Mouse (Mus musculus): ENCODE measurements around the gene Hist3h2a. TPM values are rescaled to one million over a fixed set of nuclear protein-coding genes. Genes with fewer than 3 reads are reported as not detected.

Hist3h2a gene
- polyA plus RNA-seq, 1 experiment from 2014 or later: 20.9 TPM

GRCm38 (mm10) chr11:58955868-58956257 lies 1.4 kb downstream of the Hist3h2a start:
- TF ChIP-seq CTCF (IDR thresholded peaks at IDR 0.05): no peak
- ChIA-PET POLR2A (interaction anchor here (1.5 kb wide), 1 partner anchor 22 kb away, joined by 4 read pairs; the partner anchor contains the start of gene Trim11), CTCF (interaction anchor here (1.2 to 2.7 kb wide), 3 partner anchors 14 to 41 kb away, joined by 3 to 8 read pairs (median 6); partner anchors contain the start of gene Trim11)
- ATAC-seq: no peak
- no peak for DNase-seq (ENCODE audit: low read depth, low spot score)
- no peaks in the 10 kb centered on the region for H3K27me3 ChIP-seq
- in situ Hi-C loops (cut with MboI; ENCODE audit: low pct_unique_long_range_greater_than_20kb): no loop called here

- no peak for DNase-seq (ENCODE audit: low read depth, low spot score)
- in situ Hi-C loops (cut with MboI; ENCODE audit: low pct_unique_long_range_greater_than_20kb): no loop called here
- no peaks in the 10 kb centered on the region for H3K27me3 ChIP-seq
- ChIA-PET CTCF (interaction anchor here (1.5 kb wide), 1 partner anchor 10 kb away, joined by 5 read pairs; no protein-coding TSS in a partner anchor), POLR2A (interaction anchor here (1.5 kb wide), 1 partner anchor 20 kb away, joined by 4 read pairs; the partner anchor contains the start of gene Trim11)
- no peak for ATAC-seq
- TF ChIP-seq CTCF (IDR thresholded peaks at IDR 0.05): no peak
These were observed 2.9 kb downstream of the Hist3h2a start for GRCm38 (mm10) chr11:58957226-58957914.

GRCm38 (mm10) chr11:58958536-58958935 lies 4.1 kb downstream of the Hist3h2a start:
- POLR2A ChIA-PET: no interaction called here
- in situ Hi-C loops (cut with MboI; ENCODE audit: low pct_unique_long_range_greater_than_20kb): no loop called here
- DNase-seq (ENCODE audit: low read depth, low spot score): no peak
- no peaks in the 10 kb centered on the region for H3K27me3 ChIP-seq
- no peak for ATAC-seq
- CTCF ChIA-PET: interaction anchor here (1.1 kb wide), 1 partner anchor 31 kb away, joined by 3 read pairs; no protein-coding TSS in a partner anchor
- TF ChIP-seq CTCF (IDR thresholded peaks at IDR 0.05): no peak

GRCm38 (mm10) chr11:58959186-58959825 lies 4.8 kb downstream of the Hist3h2a start:
- ATAC-seq (no peak), DNase-seq (ENCODE audit: low read depth, low spot score) (no peak)
- H3K27me3 ChIP-seq: no peaks in the 10 kb centered on the region
- ChIA-PET POLR2A (interaction anchor here (0.7 to 1.7 kb wide), 2 partner anchors 10 to 45 kb away, joined by 3 to 4 read pairs; no protein-coding TSS in a partner anchor), CTCF (interaction anchor here (1.0 to 1.3 kb wide), 4 partner anchors 11 to 32 kb away, joined by 3 to 4 read pairs (median 3); partner anchors contain the start of gene Trim11)
- TF ChIP-seq CTCF (IDR thresholded peaks at IDR 0.05): no peak
- in situ Hi-C loops (cut with MboI; ENCODE audit: low pct_unique_long_range_greater_than_20kb): no loop called here

GRCm38 (mm10) chr11:58959921-58960465 lies 5.5 kb downstream of the Hist3h2a start:
- CTCF ChIA-PET: interaction anchor here (0.8 to 1.3 kb wide), 5 partner anchors 10 to 55 kb away, joined by 3 to 4 read pairs (median 3); partner anchors contain the start of gene Trim11
- in situ Hi-C loops (cut with MboI; ENCODE audit: low pct_unique_long_range_greater_than_20kb): no loop called here

GRCm38 (mm10) chr11:58961364-58962177 lies 7.1 kb downstream of the Hist3h2a start:
- ATAC-seq (no peak), DNase-seq (ENCODE audit: low read depth, low spot score) (no peak)
- POLR2A ChIA-PET: interaction anchor here (0.6 kb wide), 2 partner anchors 20 to 655 kb away, joined by 3 read pairs; partner anchors contain the start of gene Zfp692
- CTCF ChIA-PET: interaction anchor here (1.2 kb wide), 1 partner anchor 19 kb away, joined by 3 read pairs; no protein-coding TSS in a partner anchor
- H3K27me3 ChIP-seq: no peaks in the 10 kb centered on the region
- no peak for TF ChIP-seq CTCF (IDR thresholded peaks at IDR 0.05)
- in situ Hi-C loops (cut with MboI; ENCODE audit: low pct_unique_long_range_greater_than_20kb): no loop called here

More at GRCm38 (mm10) chr11:58959921-58960465, 5.5 kb downstream of the Hist3h2a start:
- DNase-seq (ENCODE audit: low read depth, low spot score) (no peak), ATAC-seq (peak; percentile 83)
- POLR2A ChIA-PET: interaction anchor here (0.7 to 1.7 kb wide), 2 partner anchors 9 to 46 kb away, joined by 3 to 4 read pairs; no protein-coding TSS in a partner anchor
- TF ChIP-seq CTCF (IDR thresholded peaks at IDR 0.05): no peak
- H3K27me3 ChIP-seq: no peaks in the 10 kb centered on the region

GRCm38 (mm10) chr11:58963543-58963942 lies 9.1 kb downstream of the Hist3h2a start:
- ATAC-seq (no peak), DNase-seq (ENCODE audit: low read depth, low spot score) (no peak)
- in situ Hi-C loops (cut with MboI; ENCODE audit: low pct_unique_long_range_greater_than_20kb): no loop called here
- H3K27me3 ChIP-seq: no peaks in the 10 kb centered on the region
- TF ChIP-seq CTCF (IDR thresholded peaks at IDR 0.05): no peak
- POLR2A ChIA-PET: no interaction called here
- CTCF ChIA-PET: no interaction called here

- H3K27me3 ChIP-seq: no peaks in the 10 kb centered on the region
- in situ Hi-C loops (cut with MboI; ENCODE audit: low pct_unique_long_range_greater_than_20kb): no loop called here
- TF ChIP-seq CTCF (IDR thresholded peaks at IDR 0.05): no peak
- ChIA-PET CTCF (no interaction called here), POLR2A (no interaction called here)
- DNase-seq (ENCODE audit: low read depth, low spot score) (no peak), ATAC-seq (no peak)
These were observed 9.7 kb downstream of the Hist3h2a start for GRCm38 (mm10) chr11:58964216-58964615.

GRCm38 (mm10) chr11:58965001-58965760 lies 10.7 kb downstream of the Hist3h2a start:
- ATAC-seq: no peak
- in situ Hi-C loops (cut with MboI; ENCODE audit: low pct_unique_long_range_greater_than_20kb): no loop called here
- CTCF ChIA-PET: no interaction called here

More at GRCm38 (mm10) chr11:58965001-58965760, 10.7 kb downstream of the Hist3h2a start:
- TF ChIP-seq CTCF (IDR thresholded peaks at IDR 0.05): no peak
- POLR2A ChIA-PET: no interaction called here
- H3K27me3 ChIP-seq: no peaks in the 10 kb centered on the region
- DNase-seq (ENCODE audit: low read depth, low spot score): no peak

All from Patski (cell line).